Mouse (Mus musculus) lung, adult 2 months (tissue): Measurements from ENCODE around the gene Ctcfl.

Experiments used
- CTCF ChIP-seq: fragments of 200-500 bp; IDR thresholded peaks from 2 replicates; pipeline ENCODE4 v1.5.1; 2011; ENCODE audit warnings: mild to moderate bottlenecking, low read length, control low read depth; ENCODE audit not compliant: insufficient read depth
- POLR2A ChIP-seq: fragments of 200-500 bp; IDR thresholded peaks from 2 replicates; pipeline ENCODE4 v1.6.1; 2011; ENCODE audit warnings: low read depth, mild to moderate bottlenecking, control low read depth, low read length, borderline replicate concordance; ENCODE audit errors: extremely low read depth

GRCm38 (mm10) chr2:173151352-173151751 lies 32.0 kb upstream of the Ctcfl start:
- TF ChIP-seq CTCF (no peak), POLR2A (no peak)
